Mouse (Mus musculus) cortical plate, adult 2 months (tissue): ENCODE data around the gene Epb41.

Experiments
- CTCF ChIP-seq: fragments of 200-500 bp; IDR thresholded peaks from 2 replicates; pipeline ENCODE4 v1.5.1; 2011; ENCODE audit warnings: mild to moderate bottlenecking, control low read depth, low read length; ENCODE audit not compliant: insufficient read depth; ENCODE audit errors: extremely low read depth
- POLR2A ChIP-seq: fragments of 200-500 bp; IDR thresholded peaks from 2 replicates; pipeline ENCODE4 v1.6.1; 2011; ENCODE audit warnings: mild to moderate bottlenecking, low read length, control low read depth; ENCODE audit not compliant: insufficient read depth; ENCODE audit errors: extremely low read depth

DNA sequence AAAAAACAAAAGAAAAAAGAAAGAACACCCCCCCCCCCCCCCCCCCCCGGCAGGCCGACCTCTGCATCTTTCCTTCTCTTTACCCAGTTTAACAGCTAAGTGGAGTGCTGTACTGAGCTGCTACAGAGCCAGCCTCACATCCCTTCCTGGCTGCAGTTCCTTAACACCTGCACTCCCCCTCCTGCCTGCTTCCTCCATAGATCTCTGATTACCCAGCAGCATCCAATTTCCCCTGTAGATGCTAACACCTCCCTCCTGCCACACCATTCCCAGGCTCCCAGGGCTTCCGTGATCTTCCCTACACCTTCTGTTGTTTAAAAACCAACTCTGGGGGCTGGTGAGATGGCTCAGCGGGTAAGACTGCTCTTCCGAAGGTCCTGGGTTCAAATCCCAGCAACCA, 163.6 kb downstream of the Epb41 start:
- TF ChIP-seq POLR2A (no peak), CTCF (no peak)
